Mouse (Mus musculus) forebrain, embryonic 15.5 days (tissue): ENCODE data around the gene Mia. TPM values are rescaled to one million over a fixed set of nuclear protein-coding genes. Genes with fewer than 3 reads are reported as not detected.

ENCODE experiments used
- ATAC-seq: fragments of 200-750 bp; cut with Nextera tagmentation; replicated peaks from 2 replicates; pipeline ENCODE4 v1.8.0; 2017; ENCODE audit warnings: mild to moderate bottlenecking, moderate TSS enrichment, moderate library complexity
- H3K27ac ChIP-seq: fragments of 300-500 bp; sonication (generic); replicated peaks from 2 replicates; pipeline ENCODE4 v1.5.1; 2015; ENCODE audit warnings: mild to moderate bottlenecking, inconsistent platforms
- H3K27me3 ChIP-seq: fragments of 300-500 bp; sonication (generic); 2 replicates; pipeline ENCODE4 v1.6.1; 2015; ENCODE audit warnings: inconsistent platforms
- H3K36me3 ChIP-seq: fragments of 300-500 bp; sonication (generic); 2 replicates; pipeline ENCODE4 v1.6.1; 2015; ENCODE audit warnings: mild to moderate bottlenecking, inconsistent platforms
- H3K4me1 ChIP-seq: fragments of 300-500 bp; sonication (generic); 2 replicates; pipeline ENCODE4 v1.6.1; 2015; ENCODE audit warnings: inconsistent platforms
- H3K4me2 ChIP-seq: fragments of 300-500 bp; sonication (generic); replicated peaks from 2 replicates; pipeline ENCODE4 v1.6.1; 2015; ENCODE audit warnings: mild to moderate bottlenecking, inconsistent platforms
- H3K4me3 ChIP-seq: fragments of 300-500 bp; sonication (generic); 2 replicates; pipeline ENCODE4 v1.5.1; 2015; ENCODE audit warnings: mild to moderate bottlenecking, inconsistent platforms
- H3K9ac ChIP-seq: fragments of 300-500 bp; sonication (generic); replicated peaks from 2 replicates; pipeline ENCODE4 v1.6.1; 2015; ENCODE audit warnings: mild to moderate bottlenecking, inconsistent platforms
- H3K9me3 ChIP-seq: fragments of 300-500 bp; sonication (generic); 2 replicates; pipeline ENCODE4 v1.6.1; 2016; ENCODE audit warnings: inconsistent platforms
- WGBS: fragments of 180-500 bp; shearing (Covaris S2); methylation state at CpG from one replicate; pipeline ENCODE4 v1.1.7; 2015; ENCODE audit warnings: mixed read lengths; 5-methylcytosine and 5-hydroxymethylcytosine counted together
- polyA plus RNA-seq: library from polyadenylated mRNA; unstranded; fragments of >200 nt; fragmentation: Nextera tagmentation; extraction: Ambion mirVana; gene quantifications from 2 replicates; pipeline ENCODE4 v1.2.1, GENCODE M21; 2015

Gene Mia
- polyA plus RNA-seq, 1 experiment from 2014 or later, result 14.8 TPM

GRCm38 (mm10) chr7:27165696-27166095 is 15.3 kb downstream of the Mia start:
- H3K4me1 ChIP-seq, result peaks cover 58% of the 10 kb centered on the region
- peak overlapping the region; percentile 86 for H3K9ac ChIP-seq
- H3K36me3 ChIP-seq, result peaks cover 11% of the 10 kb centered on the region; the same call in 1 of the 2 replicates
- peak overlapping the region; percentile 97 for H3K27ac ChIP-seq
- 4% methylated on average over 8 of the region's 8 CpGs for WGBS
- H3K9me3 ChIP-seq, result no peaks in the 10 kb centered on the region
- H3K27me3 ChIP-seq, result no peaks in the 10 kb centered on the region
- 0 out of 2 replicates have a peak, but pooled peaks have one; percentile 5 for ATAC-seq
- H3K4me3 ChIP-seq, result peak overlapping the region; percentile 90
- H3K4me2 ChIP-seq, result peak overlapping the region; percentile 85

GRCm38 (mm10) chr7:27165007-27165655 is 15.8 kb downstream of the Mia start:
- Histone ChIP-seq H3K27ac (peak overlapping the region; percentile 97), H3K27me3 (no peaks in the 10 kb centered on the region), H3K4me2 (peak overlapping the region; percentile 85), H3K9me3 (no peaks in the 10 kb centered on the region), H3K4me3 (peak overlapping the region; percentile 90), H3K36me3 (peaks cover 11% of the 10 kb centered on the region; the same call in 1 of the 2 replicates), H3K4me1 (peaks cover 63% of the 10 kb centered on the region), H3K9ac (peak overlapping the region; percentile 86)
- ATAC-seq, result 0 out of 2 replicates have a peak, but pooled peaks have one; percentile 5
- WGBS, result 74% methylated on average over 23 of the region's 23 CpGs

GRCm38 (mm10) chr7:27164112-27164947 is 16.6 kb downstream of the Mia start:
- Histone ChIP-seq H3K9ac (peak overlapping the region; percentile 86), H3K4me2 (peak overlapping the region; percentile 85), H3K27ac (no peak overlapping the region), H3K36me3 (peaks cover 12% of the 10 kb centered on the region; the same call in 1 of the 2 replicates), H3K27me3 (no peaks in the 10 kb centered on the region), H3K4me3 (peak overlapping the region; percentile 90), H3K4me1 (peaks cover 70% of the 10 kb centered on the region), H3K9me3 (no peaks in the 10 kb centered on the region)
- WGBS, result 83% methylated on average over 33 of the region's 33 CpGs
- ATAC-seq, result no peak

GRCm38 (mm10) chr7:27163450-27163805 is 17.5 kb downstream of the Mia start:
- H3K4me3 ChIP-seq, result 0 out of 2 replicates have a peak overlapping the region, but pooled peaks have one; percentile 90
- 86% methylated on average over 5 of the region's 5 CpGs for WGBS
- H3K27me3 ChIP-seq, result no peaks in the 10 kb centered on the region
- no peak for ATAC-seq
- H3K4me2 ChIP-seq, result peak overlapping the region; percentile 85
- H3K9me3 ChIP-seq, result no peaks in the 10 kb centered on the region
- H3K4me1 ChIP-seq, result peaks cover 70% of the 10 kb centered on the region
- H3K9ac ChIP-seq, result peak overlapping the region; percentile 7
- H3K27ac ChIP-seq, result no peak overlapping the region
- peaks cover 21% of the 10 kb centered on the region for H3K36me3 ChIP-seq

GRCm38 (mm10) chr7:27162780-27163449 is 18.0 kb downstream of the Mia start:
- Histone ChIP-seq H3K4me2 (peak overlapping the region; percentile 85), H3K9me3 (no peaks in the 10 kb centered on the region), H3K9ac (peak overlapping the region; percentile 7; the same call in 1 of the 2 replicates), H3K27ac (no peak overlapping the region), H3K27me3 (no peaks in the 10 kb centered on the region), H3K4me3 (no peak overlapping the region), H3K4me1 (peaks cover 70% of the 10 kb centered on the region), H3K36me3 (peaks cover 26% of the 10 kb centered on the region)
- WGBS, result 93% methylated on average over 5 of the region's 5 CpGs
- ATAC-seq, result no peak

- peaks cover 63% of the 10 kb centered on the region for H3K4me1 ChIP-seq
- H3K27me3 ChIP-seq, result no peaks in the 10 kb centered on the region
- H3K4me3 ChIP-seq, result no peak overlapping the region
- peaks cover 34% of the 10 kb centered on the region for H3K36me3 ChIP-seq
- ATAC-seq, result no peak
- no peaks in the 10 kb centered on the region for H3K9me3 ChIP-seq
- no peak overlapping the region for H3K9ac ChIP-seq
- WGBS, result 87% methylated on average over 4 of the region's 4 CpGs
- H3K4me2 ChIP-seq, result no peak overlapping the region
- no peak overlapping the region for H3K27ac ChIP-seq
These were observed 19.2 kb downstream of the Mia start for GRCm38 (mm10) chr7:27161744-27162143.

GRCm38 (mm10) chr7:27160921-27161320 is 20.0 kb downstream of the Mia start:
- no peak overlapping the region; the same call in 1 of the 2 replicates for H3K9ac ChIP-seq
- peaks cover 34% of the 10 kb centered on the region for H3K36me3 ChIP-seq
- no peaks in the 10 kb centered on the region for H3K9me3 ChIP-seq
- WGBS, result 88% methylated on average over 3 of the region's 3 CpGs
- H3K4me3 ChIP-seq, result no peak overlapping the region
- no peak for ATAC-seq
- no peaks in the 10 kb centered on the region for H3K27me3 ChIP-seq
- H3K27ac ChIP-seq, result no peak overlapping the region
- no peak overlapping the region for H3K4me2 ChIP-seq
- H3K4me1 ChIP-seq, result peaks cover 63% of the 10 kb centered on the region

GRCm38 (mm10) chr7:27159882-27160281 is 21.1 kb downstream of the Mia start:
- Histone ChIP-seq H3K27me3 (no peaks in the 10 kb centered on the region), H3K4me1 (peaks cover 54% of the 10 kb centered on the region), H3K27ac (no peak overlapping the region; the same call in 1 of the 2 replicates), H3K9me3 (no peaks in the 10 kb centered on the region), H3K36me3 (peaks cover 34% of the 10 kb centered on the region), H3K9ac (no peak overlapping the region), H3K4me3 (no peak overlapping the region), H3K4me2 (0 out of 2 replicates have a peak overlapping the region, but pooled peaks have one; percentile 1)
- 15% methylated on average over 8 of the region's 8 CpGs for WGBS
- ATAC-seq, result peak; percentile 91

GRCm38 (mm10) chr7:27159256-27159655 is 21.7 kb downstream of the Mia start:
- Histone ChIP-seq H3K9ac (no peak overlapping the region), H3K36me3 (peaks cover 31% of the 10 kb centered on the region), H3K4me3 (no peak overlapping the region), H3K4me2 (no peak overlapping the region), H3K9me3 (no peaks in the 10 kb centered on the region), H3K4me1 (peaks cover 48% of the 10 kb centered on the region), H3K27me3 (no peaks in the 10 kb centered on the region), H3K27ac (no peak overlapping the region)
- ATAC-seq, result no peak
- WGBS, result 96% methylated on average over 6 of the region's 6 CpGs

- Histone ChIP-seq H3K4me3 (no peak overlapping the region), H3K36me3 (peaks cover 31% of the 10 kb centered on the region), H3K4me2 (no peak overlapping the region)
These were observed 22.8 kb downstream of the Mia start for GRCm38 (mm10) chr7:27158171-27158570.

GRCm38 (mm10) chr7:27156005-27156404 is 25.0 kb downstream of the Mia start:
- H3K27ac ChIP-seq, result no peak overlapping the region

More at GRCm38 (mm10) chr7:27158171-27158570, 22.8 kb downstream of the Mia start:
- no peak overlapping the region for H3K27ac ChIP-seq
- no peak for ATAC-seq
- 93% methylated on average over 9 of the region's 9 CpGs for WGBS
- no peak overlapping the region for H3K9ac ChIP-seq
- peaks cover 37% of the 10 kb centered on the region for H3K4me1 ChIP-seq
- H3K27me3 ChIP-seq, result no peaks in the 10 kb centered on the region
- no peaks in the 10 kb centered on the region for H3K9me3 ChIP-seq

More at GRCm38 (mm10) chr7:27156005-27156404, 25.0 kb downstream of the Mia start:
- H3K9me3 ChIP-seq, result no peaks in the 10 kb centered on the region
- no peaks in the 10 kb centered on the region for H3K27me3 ChIP-seq
- peaks cover 16% of the 10 kb centered on the region for H3K4me1 ChIP-seq
- H3K4me3 ChIP-seq, result no peak overlapping the region
- WGBS, result 81% methylated on average over 12 of the region's 13 CpGs
- H3K36me3 ChIP-seq, result peaks cover 26% of the 10 kb centered on the region
- H3K4me2 ChIP-seq, result no peak overlapping the region
- no peak overlapping the region for H3K9ac ChIP-seq
- no peak for ATAC-seq
